ENCODE assay signal across 8 mouse cellular contexts in genomic region chr15:98792233-98793020, GRCm38 (mm10). TPM values are rescaled to one million over a fixed set of nuclear protein-coding genes. Genes with fewer than 3 reads are reported as not detected.
DNase-seq lines count a peak whose midpoint lies in the region; ATAC-seq and TF ChIP-seq lines count a peak whose summit lies in the region.

No protein-coding gene starts in this region.

- peak overlapping the region; percentile 26 for H3K4me3 ChIP-seq in kidney, embryonic 16.5 days (ENCODE audit: low read length)
- peak overlapping the region; percentile 16 for H3K4me3 ChIP-seq in cortical plate, adult 2 months (ENCODE audit: insufficient read depth, low read length)
- peak overlapping the region; percentile 22 for H3K4me3 ChIP-seq in intestine, embryonic 14.5 days (ENCODE audit: low read depth, low read length)
- no peak overlapping the region for H3K4me3 ChIP-seq in cerebellum, adult 2 months (replicated peaks; ENCODE audit: insufficient read depth, low read depth, low read length)

- peak overlapping the region; percentile 33 for H3K4me2 ChIP-seq in kidney, embryonic 16.5 days (replicated peaks; ENCODE audit: low read depth, low read length)
- H3K4me2 ChIP-seq in intestine, embryonic 14.5 days (ENCODE audit: low read length) = peak overlapping the region; percentile 39

- H3K4me1 ChIP-seq in kidney, embryonic 16.5 days (ENCODE audit: insufficient read depth, low read length) = peaks cover 29% of the 10 kb centered on the region
- no peaks in the 10 kb centered on the region for H3K4me1 ChIP-seq in cortical plate, adult 2 months (ENCODE audit: control insufficient read depth, insufficient read depth, low read length)
- peaks cover 10% of the 10 kb centered on the region for H3K4me1 ChIP-seq in intestine, embryonic 14.5 days (replicated peaks; ENCODE audit: control insufficient read depth, insufficient read depth, low read length)
- H3K4me1 ChIP-seq in cerebellum, adult 2 months (ENCODE audit: control insufficient read depth, insufficient read depth, low read length) = peaks cover 7% of the 10 kb centered on the region; the same call in 1 of the 2 replicates

- H3K9ac ChIP-seq in kidney, embryonic 16.5 days (replicated peaks; ENCODE audit: low read length) = no peak overlapping the region
- no peak overlapping the region for H3K9ac ChIP-seq in intestine, embryonic 14.5 days (ENCODE audit: low read length)

- H3K27me3 ChIP-seq in kidney, embryonic 16.5 days (ENCODE audit: insufficient read depth, low read length) = peaks cover 100% of the 10 kb centered on the region
- peaks cover 99% of the 10 kb centered on the region for H3K27me3 ChIP-seq in intestine, embryonic 14.5 days (replicated peaks; ENCODE audit: control insufficient read depth, insufficient read depth, low read length)
- peaks cover 3% of the 10 kb centered on the region; the same call in 1 of the 2 replicates for H3K27me3 ChIP-seq in cerebellum, adult 2 months (ENCODE audit: control insufficient read depth, insufficient read depth, low read length)

- H3K36me3 ChIP-seq in kidney, embryonic 16.5 days (ENCODE audit: insufficient read depth, low read length) = no peaks in the 10 kb centered on the region
- no peaks in the 10 kb centered on the region for H3K36me3 ChIP-seq in intestine, embryonic 14.5 days (ENCODE audit: control insufficient read depth, insufficient read depth, low read length)

- no peaks in the 10 kb centered on the region for H3K9me3 ChIP-seq in kidney, embryonic 16.5 days (ENCODE audit: low read length)
- no peaks in the 10 kb centered on the region for H3K9me3 ChIP-seq in intestine, embryonic 14.5 days (ENCODE audit: control insufficient read depth, low read length)

- TF ChIP-seq POLR2A in cortical plate, adult 2 months (IDR thresholded peaks at IDR 0.05; ENCODE audit: extremely low read depth, insufficient read depth, low read length) = no peak; the same call in 1 of the 2 replicates
- no peak for TF ChIP-seq POLR2A in cerebellum, adult 2 months (IDR thresholded peaks at IDR 0.05; ENCODE audit: borderline replicate concordance, insufficient read depth, low read length)

- no peak overlapping the region for H3K27ac ChIP-seq in kidney, embryonic 16.5 days (ENCODE audit: low read length)
- no peak overlapping the region for H3K27ac ChIP-seq in cortical plate, adult 2 months (ENCODE audit: insufficient read depth, low read length)
- no peak overlapping the region for H3K27ac ChIP-seq in intestine, embryonic 14.5 days (ENCODE audit: low read depth)
- no peak overlapping the region for H3K27ac ChIP-seq in cerebellum, adult 2 months (ENCODE audit: insufficient read depth, low read length)

- under 1% methylated on average over 74 of the region's 75 CpGs for WGBS in kidney, embryonic 16.5 days
- 1% methylated on average over 75 of the region's 75 CpGs for WGBS in intestine, embryonic 14.5 days
- WGBS in cerebellum, adult 2 months = 2% methylated on average over 73 of the region's 75 CpGs

- DNase-seq in kidney, postnatal 10 days = no peak
- DNase-seq in intestine, embryonic 14.5 days (ENCODE audit: low spot score) = no peak
- DNase-seq in right cerebral cortex, adult 18-20 months = peak; percentile 75
- DNase-seq in natural killer cell, adult 2 months (ENCODE audit: low spot score in 2 of 2) = no peak
- no peak for DNase-seq in cerebellum, adult 2 months
- DNase-seq in layer of hippocampus, adult 11-12 months (ENCODE audit: low spot score) = no peak

- no peak for TF ChIP-seq CTCF in cortical plate, adult 2 months (IDR thresholded peaks at IDR 0.05; ENCODE audit: extremely low read depth, insufficient read depth, low read length)
- TF ChIP-seq CTCF in cerebellum, adult 2 months (IDR thresholded peaks at IDR 0.05; ENCODE audit: borderline replicate concordance, insufficient read depth, low read depth, low read length) = no peak

- ATAC-seq in kidney, embryonic 16.5 days (ENCODE audit: low FRiP score, low TSS enrichment) = no peak
- ATAC-seq in intestine, embryonic 14.5 days (replicated peaks; ENCODE audit: low FRiP score, low TSS enrichment, low read depth) = no peak

RNA-seq across cellular contexts. Expression of gene Wnt1, which starts 2.8 kb away (rescaled TPM):
- polyA plus RNA-seq in kidney, embryonic 16.5 days (2015; fragmentation: Nextera tagmentation; extraction: Ambion mirVana) = not detected in 2 replicates
- 0.15 and 0.17 TPM in 2 replicates for polyA plus RNA-seq in cortical plate, adult 2 months (2012; rRNA removed)
- not detected in 2 replicates for polyA plus RNA-seq in intestine, embryonic 14.5 days (2014; fragmentation: Nextera tagmentation; extraction: Ambion mirVana)
- polyA plus RNA-seq in cerebellum, adult 2 months (2012; rRNA removed) = not detected in 2 replicates

RNA-seq across cellular contexts. Expression of gene Wnt10b, which starts 14.5 kb away (rescaled TPM):
- 0.17 TPM in 1 of 2 replicates, not detected in the other for polyA plus RNA-seq in kidney, embryonic 16.5 days (2015; fragmentation: Nextera tagmentation; extraction: Ambion mirVana)
- 2.6 and 3.1 TPM in 2 replicates for polyA plus RNA-seq in cortical plate, adult 2 months (2012; rRNA removed)
- polyA plus RNA-seq in intestine, embryonic 14.5 days (2014; fragmentation: Nextera tagmentation; extraction: Ambion mirVana) = 0.12 TPM in 1 of 2 replicates, not detected in the other
- polyA plus RNA-seq in cerebellum, adult 2 months (2012; rRNA removed) = 0.15 and 0.22 TPM in 2 replicates

RNA-seq across cellular contexts. Expression of gene Ddn, which starts 16.9 kb away (rescaled TPM):
- polyA plus RNA-seq in kidney, embryonic 16.5 days (2015; fragmentation: Nextera tagmentation; extraction: Ambion mirVana) = 2.6 and 3.3 TPM in 2 replicates
- polyA plus RNA-seq in cortical plate, adult 2 months (2012; rRNA removed) = 723 and 876 TPM in 2 replicates
- polyA plus RNA-seq in intestine, embryonic 14.5 days (2014; fragmentation: Nextera tagmentation; extraction: Ambion mirVana) = not detected in 2 replicates
- polyA plus RNA-seq in cerebellum, adult 2 months (2012; rRNA removed) = 1.0 and 1.3 TPM in 2 replicates

RNA-seq across cellular contexts. Expression of gene Arf3, which starts 29.4 kb away (rescaled TPM):
- 56.3 and 59.5 TPM in 2 replicates for polyA plus RNA-seq in kidney, embryonic 16.5 days (2015; fragmentation: Nextera tagmentation; extraction: Ambion mirVana)
- polyA plus RNA-seq in cortical plate, adult 2 months (2012; rRNA removed) = 701 and 730 TPM in 2 replicates
- 34.6 and 37.1 TPM in 2 replicates for polyA plus RNA-seq in intestine, embryonic 14.5 days (2014; fragmentation: Nextera tagmentation; extraction: Ambion mirVana)
- 202 and 210 TPM in 2 replicates for polyA plus RNA-seq in cerebellum, adult 2 months (2012; rRNA removed)

RNA-seq across cellular contexts. Expression of gene Prkag1, which starts 38.9 kb away (rescaled TPM):
- polyA plus RNA-seq in kidney, embryonic 16.5 days (2015; fragmentation: Nextera tagmentation; extraction: Ambion mirVana) = 103 and 119 TPM in 2 replicates
- 71.3 and 75.7 TPM in 2 replicates for polyA plus RNA-seq in cortical plate, adult 2 months (2012; rRNA removed)
- polyA plus RNA-seq in intestine, embryonic 14.5 days (2014; fragmentation: Nextera tagmentation; extraction: Ambion mirVana) = 77.0 and 77.3 TPM in 2 replicates
- polyA plus RNA-seq in cerebellum, adult 2 months (2012; rRNA removed) = 90.3 and 93.6 TPM in 2 replicates

Comparison
In these comparisons a context has a peak if more than half of its experiments do, and no peak if none do; other contexts are left out.
1. RNA of gene Ddn, which starts 16.9 kb away (polyA plus RNA-seq): 723 to 876 TPM in cortical plate, adult 2 months; 2.6 to 3.3 TPM in kidney, embryonic 16.5 days, 1.0 to 1.3 TPM in cerebellum, adult 2 months and not detected in intestine, embryonic 14.5 days; every median in the first group is over 100 times any median in the second.